Mouse (Mus musculus) G1E (cell line): ENCODE data around the gene Ncoa3. TPM values are rescaled to one million over a fixed set of nuclear protein-coding genes. Genes with fewer than 3 reads are reported as not detected.

Source experiments
- ATAC-seq: 2 replicates; pipeline ENCODE4 v1.8.0; 2016; ENCODE audit warnings: mild to moderate bottlenecking; ENCODE audit not compliant: insufficient number of reproducible peaks, poor library complexity, low FRiP score, severe bottlenecking; ENCODE audit errors: extremely low read depth
- DNase-seq: peaks from one replicate; pipeline ENCODE4 v3.0.0; 2012; ENCODE audit warnings: low spot score
- H3K27me3 ChIP-seq: 2 replicates; pipeline ENCODE4 v1.6.1; 2012; ENCODE audit warnings: mild to moderate bottlenecking, low read length, inconsistent platforms; ENCODE audit not compliant: insufficient read depth
- H3K36me3 ChIP-seq: replicated peaks from 2 replicates; pipeline ENCODE3; 2012; ENCODE audit warnings: mild to moderate bottlenecking, inconsistent platforms
- H3K4me1 ChIP-seq: 2 replicates; pipeline ENCODE4 v1.6.1; 2012; ENCODE audit warnings: low read depth, low read length, inconsistent platforms, mixed read lengths; ENCODE audit not compliant: insufficient read depth
- H3K4me3 ChIP-seq: 2 replicates; pipeline ENCODE4 v1.5.1; 2012; ENCODE audit warnings: low read depth, mild to moderate bottlenecking, inconsistent platforms, low read length, moderate library complexity, mixed read lengths
- H3K9me3 ChIP-seq: replicated peaks from 2 replicates; pipeline ENCODE4 v1.6.1; 2012; ENCODE audit warnings: inconsistent platforms
- CTCF ChIP-seq: IDR thresholded peaks from 2 replicates; pipeline ENCODE4 v1.5.1; 2012; ENCODE audit warnings: low read depth, low read length, inconsistent platforms, mixed read lengths
- GATA1 ChIP-seq: IDR thresholded peaks from 2 replicates; pipeline ENCODE4 v1.6.1; 2012; ENCODE audit warnings: borderline replicate concordance, low read length, inconsistent platforms, mixed read lengths
- GATA2 ChIP-seq: IDR thresholded peaks from 2 replicates; pipeline ENCODE4 v1.6.1; 2012; ENCODE audit warnings: low read depth, low read length, inconsistent platforms, borderline replicate concordance
- POLR2AphosphoS5 ChIP-seq: IDR thresholded peaks from 2 replicates; pipeline ENCODE4 v1.6.1; 2012; ENCODE audit warnings: low read depth, low read length, inconsistent platforms; ENCODE audit not compliant: insufficient replicate concordance
- TAL1 ChIP-seq: conservative IDR thresholded peaks from 2 replicates; pipeline ENCODE4 v1.6.1; 2012; ENCODE audit warnings: low read depth, low read length, inconsistent platforms, mixed read lengths
- polyA plus RNA-seq: library from polyadenylated mRNA; stranded (reverse); fragments of >175 nt; gene quantifications from 2 replicates; pipeline ENCODE4 v1.2.3, GENCODE M21; 2012
- total RNA-seq, 2 experiments: library from RNA; stranded (forward) in 1 of 2; stranded (reverse) in 1 of 2; fragments of 200-1000 nt in 1 of 2; fragments of >200 nt in 1 of 2; fragmentation: Nextera tagmentation in 1 of 2; gene quantifications; 2 replicates each; pipeline ENCODE4 v1.2.3; 2014 to 2017

Gene Ncoa3
- total and polyA plus RNA-seq, 3 experiments = 8.2 to 17.9 (median 14.6) TPM

- 0 out of 2 replicates have a peak, but pooled peaks cover 2% of the 10 kb centered on the region for H3K4me1 ChIP-seq
- no peak overlapping the region for H3K4me3 ChIP-seq
- ATAC-seq = no peak
Observed at GRCm38 (mm10) chr2:165999790-166000189, 7.4 kb downstream of the Ncoa3 start.

GRCm38 (mm10) chr2:166000242-166000641, 7.8 kb downstream of the Ncoa3 start:
- ATAC-seq = no peak
- TF ChIP-seq GATA1 (no peak), CTCF (no peak), TAL1 (no peak), POLR2AphosphoS5 (no peak), GATA2 (no peak)
- no peaks in the 10 kb centered on the region for H3K9me3 ChIP-seq
- H3K36me3 ChIP-seq = peaks cover 2% of the 10 kb centered on the region
- H3K4me1 ChIP-seq = 0 out of 2 replicates have a peak, but pooled peaks cover 2% of the 10 kb centered on the region
- peaks cover 11% of the 10 kb centered on the region for H3K27me3 ChIP-seq
- no peak for DNase-seq
- no peak overlapping the region for H3K4me3 ChIP-seq

More at GRCm38 (mm10) chr2:165999790-166000189, 7.4 kb downstream of the Ncoa3 start:
- peaks cover 11% of the 10 kb centered on the region for H3K27me3 ChIP-seq
- peaks cover 3% of the 10 kb centered on the region for H3K36me3 ChIP-seq
- TF ChIP-seq CTCF = no peak
- no peak for TF ChIP-seq GATA2
- TF ChIP-seq GATA1 = no peak
- no peak for TF ChIP-seq POLR2AphosphoS5
- no peak for TF ChIP-seq TAL1
- H3K9me3 ChIP-seq = no peaks in the 10 kb centered on the region
- DNase-seq = no peak

- Histone ChIP-seq H3K4me1 (0 out of 2 replicates have a peak, but pooled peaks cover 2% of the 10 kb centered on the region), H3K36me3 (no peaks in the 10 kb centered on the region), H3K4me3 (no peak overlapping the region), H3K27me3 (peaks cover 11% of the 10 kb centered on the region), H3K9me3 (no peaks in the 10 kb centered on the region)
- TF ChIP-seq POLR2AphosphoS5 (no peak), CTCF (no peak), GATA2 (no peak), GATA1 (no peak)
- ATAC-seq (no peak), DNase-seq (no peak)
Observed at GRCm38 (mm10) chr2:166000769-166001168, 8.3 kb downstream of the Ncoa3 start.

GRCm38 (mm10) chr2:166001362-166001761, 8.9 kb downstream of the Ncoa3 start:
- no peak for ATAC-seq
- no peaks in the 10 kb centered on the region for H3K9me3 ChIP-seq
- DNase-seq = no peak
- peaks cover 15% of the 10 kb centered on the region for H3K27me3 ChIP-seq
- no peaks in the 10 kb centered on the region for H3K36me3 ChIP-seq
- TF ChIP-seq GATA2 = no peak
- TF ChIP-seq GATA1 = no peak
- TF ChIP-seq CTCF = no peak
- no peak for TF ChIP-seq TAL1
- no peak for TF ChIP-seq POLR2AphosphoS5
- H3K4me1 ChIP-seq = 0 out of 2 replicates have a peak, but pooled peaks cover 2% of the 10 kb centered on the region
- H3K4me3 ChIP-seq = no peak overlapping the region

- no peak overlapping the region for H3K4me3 ChIP-seq
Observed at GRCm38 (mm10) chr2:166001768-166002167, 9.3 kb downstream of the Ncoa3 start.

GRCm38 (mm10) chr2:166002429-166002828, 10.0 kb downstream of the Ncoa3 start:
- Histone ChIP-seq H3K4me1 (0 out of 2 replicates have a peak, but pooled peaks cover 2% of the 10 kb centered on the region), H3K36me3 (no peaks in the 10 kb centered on the region), H3K9me3 (no peaks in the 10 kb centered on the region), H3K27me3 (peaks cover 19% of the 10 kb centered on the region), H3K4me3 (no peak overlapping the region)
- no peak for ATAC-seq
- no peak for TF ChIP-seq POLR2AphosphoS5
- no peak for TF ChIP-seq GATA1
- no peak for TF ChIP-seq TAL1
- TF ChIP-seq CTCF = no peak
- TF ChIP-seq GATA2 = no peak
- no peak for DNase-seq

More at GRCm38 (mm10) chr2:166001768-166002167, 9.3 kb downstream of the Ncoa3 start:
- TF ChIP-seq GATA1 = no peak
- no peak for TF ChIP-seq GATA2
- no peak for TF ChIP-seq CTCF
- no peak for TF ChIP-seq TAL1
- no peak for TF ChIP-seq POLR2AphosphoS5
- Histone ChIP-seq H3K27me3 (peaks cover 15% of the 10 kb centered on the region), H3K9me3 (no peaks in the 10 kb centered on the region), H3K36me3 (no peaks in the 10 kb centered on the region), H3K4me1 (0 out of 2 replicates have a peak, but pooled peaks cover 2% of the 10 kb centered on the region)
- DNase-seq (no peak), ATAC-seq (no peak)

- no peaks in the 10 kb centered on the region for H3K36me3 ChIP-seq
- H3K4me3 ChIP-seq = no peak overlapping the region
- H3K9me3 ChIP-seq = no peaks in the 10 kb centered on the region
- DNase-seq = no peak
- TF ChIP-seq GATA2 = no peak
- no peak for TF ChIP-seq GATA1
- no peak for TF ChIP-seq CTCF
- TF ChIP-seq TAL1 = no peak
- no peak for TF ChIP-seq POLR2AphosphoS5
- ATAC-seq = no peak
- peaks cover 19% of the 10 kb centered on the region for H3K27me3 ChIP-seq
- 0 out of 2 replicates have a peak, but pooled peaks cover 2% of the 10 kb centered on the region for H3K4me1 ChIP-seq
Observed at GRCm38 (mm10) chr2:166003004-166003403, 10.6 kb downstream of the Ncoa3 start.
